Mouse (Mus musculus) hindbrain, embryonic 11.5 days (tissue): ENCODE results near the gene Ncmap. TPM values are rescaled to one million over a fixed set of nuclear protein-coding genes. Genes with fewer than 3 reads are reported as not detected.

Source experiments
- ATAC-seq: fragments of 200-750 bp; cut with Nextera tagmentation; 2 replicates; pipeline ENCODE4 v1.8.0; 2017; ENCODE audit warnings: mild to moderate bottlenecking, moderate TSS enrichment, moderate library complexity; ENCODE audit not compliant: low FRiP score
- DNase-seq: peaks from one replicate; pipeline ENCODE4 v3.0.0-alpha.2; 2015; ENCODE audit warnings: low spot score
- H3K27ac ChIP-seq: fragments of 300-500 bp; sonication (generic); 2 replicates; pipeline ENCODE4 v1.5.1; 2014; ENCODE audit warnings: mild to moderate bottlenecking, low read depth, low read length
- H3K27me3 ChIP-seq: fragments of 300-500 bp; sonication (generic); 2 replicates; pipeline ENCODE4 v1.6.1; 2014; ENCODE audit warnings: mild to moderate bottlenecking, low read length, moderate library complexity, mixed read lengths; ENCODE audit not compliant: control insufficient read depth, insufficient read depth
- H3K36me3 ChIP-seq: fragments of 300-500 bp; sonication (generic); 2 replicates; pipeline ENCODE4 v1.6.1; 2014; ENCODE audit warnings: mild to moderate bottlenecking, low read length, moderate library complexity, mixed read lengths; ENCODE audit not compliant: control insufficient read depth, insufficient read depth
- H3K4me1 ChIP-seq: fragments of 300-500 bp; sonication (generic); replicated peaks from 2 replicates; pipeline ENCODE4 v1.6.1; 2014; ENCODE audit warnings: low read length, mixed read lengths; ENCODE audit not compliant: control insufficient read depth, insufficient read depth
- H3K4me2 ChIP-seq: fragments of 300-500 bp; sonication (generic); replicated peaks from 2 replicates; pipeline ENCODE4 v1.6.1; 2014; ENCODE audit warnings: mild to moderate bottlenecking, low read depth, low read length
- H3K4me3 ChIP-seq: fragments of 300-500 bp; sonication (generic); 2 replicates; pipeline ENCODE4 v1.5.1; 2014; ENCODE audit warnings: low read depth, low read length
- H3K9ac ChIP-seq: fragments of 300-500 bp; sonication (generic); 2 replicates; pipeline ENCODE4 v1.6.1; 2014; ENCODE audit warnings: low read depth, low read length
- H3K9me3 ChIP-seq: fragments of 300-500 bp; sonication (generic); 2 replicates; pipeline ENCODE4 v1.6.1; 2016; ENCODE audit warnings: low read length; ENCODE audit not compliant: control insufficient read depth
- WGBS: fragments of 180-500 bp; shearing (Covaris S2); extraction: QIAGEN DNeasy Blood & Tissue Kit; methylation state at CpG from one replicate; pipeline ENCODE4 v1.1.7; 2014; 5-methylcytosine and 5-hydroxymethylcytosine counted together
- polyA plus RNA-seq: library from polyadenylated mRNA; unstranded; fragments of >200 nt; fragmentation: Nextera tagmentation; extraction: Ambion mirVana; gene quantifications from 2 replicates; pipeline ENCODE4 v1.2.1, GENCODE M21; 2014

Gene Ncmap
- polyA plus RNA-seq, 1 experiment from 2014 or later = not detected

GRCm38 (mm10) chr4:135413491-135413890 is 15.5 kb upstream of the Ncmap start:
- WGBS = 83% methylated on average over 8 of the region's 8 CpGs

GRCm38 (mm10) chr4:135411633-135412032 is 13.6 kb upstream of the Ncmap start:
- no peak overlapping the region for H3K4me2 ChIP-seq
- peak; percentile 72 for DNase-seq
- 49% methylated on average over 4 of the region's 4 CpGs for WGBS
- H3K27ac ChIP-seq = no peak overlapping the region
- no peaks in the 10 kb centered on the region for H3K9me3 ChIP-seq
- H3K4me1 ChIP-seq = no peaks in the 10 kb centered on the region
- no peak overlapping the region for H3K9ac ChIP-seq
- H3K36me3 ChIP-seq = no peaks in the 10 kb centered on the region
- no peaks in the 10 kb centered on the region for H3K27me3 ChIP-seq
- no peak for ATAC-seq
- H3K4me3 ChIP-seq = no peak overlapping the region

More at GRCm38 (mm10) chr4:135413491-135413890, 15.5 kb upstream of the Ncmap start:
- Histone ChIP-seq H3K4me3 (no peak overlapping the region), H3K36me3 (no peaks in the 10 kb centered on the region), H3K9ac (no peak overlapping the region), H3K27ac (no peak overlapping the region), H3K4me1 (no peaks in the 10 kb centered on the region), H3K4me2 (no peak overlapping the region), H3K9me3 (no peaks in the 10 kb centered on the region), H3K27me3 (no peaks in the 10 kb centered on the region)
- DNase-seq = no peak
- no peak for ATAC-seq

GRCm38 (mm10) chr4:135406180-135406579 is 8.2 kb upstream of the Ncmap start:
- H3K9me3 ChIP-seq = no peaks in the 10 kb centered on the region
- 57% methylated on average over 5 of the region's 5 CpGs for WGBS

GRCm38 (mm10) chr4:135404916-135405315 is 6.9 kb upstream of the Ncmap start:
- H3K27ac ChIP-seq = no peak overlapping the region
- no peak overlapping the region for H3K4me3 ChIP-seq
- DNase-seq = no peak
- no peaks in the 10 kb centered on the region for H3K4me1 ChIP-seq
- ATAC-seq = no peak
- WGBS = 78% methylated on average over 2 of the region's 2 CpGs
- H3K4me2 ChIP-seq = no peak overlapping the region
- no peaks in the 10 kb centered on the region for H3K27me3 ChIP-seq
- H3K9me3 ChIP-seq = no peaks in the 10 kb centered on the region
- no peaks in the 10 kb centered on the region for H3K36me3 ChIP-seq
- no peak overlapping the region for H3K9ac ChIP-seq

More at GRCm38 (mm10) chr4:135406180-135406579, 8.2 kb upstream of the Ncmap start:
- Histone ChIP-seq H3K27me3 (no peaks in the 10 kb centered on the region), H3K27ac (no peak overlapping the region), H3K4me1 (no peaks in the 10 kb centered on the region), H3K9ac (no peak overlapping the region), H3K36me3 (no peaks in the 10 kb centered on the region), H3K4me3 (no peak overlapping the region), H3K4me2 (no peak overlapping the region)
- DNase-seq = no peak
- no peak for ATAC-seq

DNA sequence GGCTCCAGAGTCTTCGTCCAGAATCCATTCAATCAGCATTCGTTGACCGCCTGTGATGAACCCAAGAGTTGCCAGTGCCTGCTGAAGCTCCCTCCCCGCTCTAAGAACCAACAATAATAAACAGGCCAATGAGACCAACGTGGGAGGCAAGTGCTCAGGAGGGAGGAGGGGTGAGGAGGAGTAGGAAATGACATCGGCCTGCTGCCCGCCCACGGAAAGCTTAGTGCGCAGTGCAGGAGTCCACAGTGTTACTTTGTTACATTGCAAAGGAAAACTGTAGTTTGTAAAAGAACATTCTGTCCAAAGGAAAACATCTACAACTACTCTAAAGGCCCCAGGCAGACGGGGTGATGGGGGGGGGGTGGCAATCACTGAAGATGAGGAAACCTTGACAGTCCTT is 6.0 kb upstream of the Ncmap start:
- no peak overlapping the region for H3K9ac ChIP-seq
- H3K36me3 ChIP-seq = no peaks in the 10 kb centered on the region
- ATAC-seq (no peak), DNase-seq (no peak)
- H3K4me3 ChIP-seq = no peak overlapping the region
- 75% methylated on average over 10 of the region's 10 CpGs for WGBS
- no peaks in the 10 kb centered on the region for H3K4me1 ChIP-seq
- no peaks in the 10 kb centered on the region for H3K9me3 ChIP-seq
- no peak overlapping the region for H3K27ac ChIP-seq
- H3K4me2 ChIP-seq = no peak overlapping the region
- H3K27me3 ChIP-seq = 0 out of 2 replicates have a peak, but pooled peaks cover 2% of the 10 kb centered on the region

- no peak for ATAC-seq
- 46% methylated on average over 7 of the region's 7 CpGs for WGBS
Measured at GRCm38 (mm10) chr4:135401881-135402280, 3.9 kb upstream of the Ncmap start.

DNA sequence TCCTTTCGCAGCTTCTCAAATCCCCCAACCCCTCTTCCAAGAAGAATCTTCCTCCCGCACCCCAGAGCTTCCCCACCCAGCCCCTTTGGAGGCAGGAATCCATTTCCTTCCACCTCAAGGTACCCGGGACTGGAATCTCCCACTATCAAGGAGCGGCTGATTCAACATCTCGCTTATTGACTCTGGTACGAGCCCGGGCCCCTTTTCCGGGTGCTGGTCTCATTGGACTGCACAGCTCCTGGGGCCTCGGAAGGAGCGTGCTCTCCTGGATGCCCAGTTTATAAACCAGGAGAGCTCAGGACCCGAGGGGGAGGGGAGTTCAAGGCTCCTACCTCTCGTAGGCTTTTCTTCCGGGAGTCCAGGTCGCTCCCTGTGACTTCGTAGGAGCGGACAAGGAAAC is 476 bp downstream of the Ncmap start:
- Histone ChIP-seq H3K36me3 (no peaks in the 10 kb centered on the region), H3K4me1 (peaks cover 2% of the 10 kb centered on the region; the same call in 1 of the 2 replicates), H3K27ac (no peak overlapping the region), H3K9me3 (no peaks in the 10 kb centered on the region), H3K4me3 (peak overlapping the region; percentile 31), H3K4me2 (peak overlapping the region; percentile 52), H3K9ac (no peak overlapping the region; the same call in 1 of the 2 replicates), H3K27me3 (peaks cover 22% of the 10 kb centered on the region)
- no peak for DNase-seq
- no peak for ATAC-seq
- 5% methylated on average over 16 of the region's 16 CpGs for WGBS

More at GRCm38 (mm10) chr4:135401881-135402280, 3.9 kb upstream of the Ncmap start:
- Histone ChIP-seq H3K4me2 (no peak overlapping the region), H3K9me3 (no peaks in the 10 kb centered on the region), H3K4me1 (peaks cover 2% of the 10 kb centered on the region; the same call in 1 of the 2 replicates), H3K27me3 (peaks cover 17% of the 10 kb centered on the region), H3K27ac (no peak overlapping the region), H3K4me3 (no peak overlapping the region), H3K9ac (no peak overlapping the region), H3K36me3 (no peaks in the 10 kb centered on the region)
- DNase-seq = no peak

GRCm38 (mm10) chr4:135396303-135396702 is 1.7 kb downstream of the Ncmap start:
- no peak for ATAC-seq
- H3K36me3 ChIP-seq = no peaks in the 10 kb centered on the region
- peaks cover 2% of the 10 kb centered on the region; the same call in 1 of the 2 replicates for H3K4me1 ChIP-seq
- peaks cover 22% of the 10 kb centered on the region for H3K27me3 ChIP-seq
- H3K27ac ChIP-seq = no peak overlapping the region
- H3K4me2 ChIP-seq = no peak overlapping the region
- 84% methylated on average over 5 of the region's 5 CpGs for WGBS
- H3K9ac ChIP-seq = no peak overlapping the region
- H3K9me3 ChIP-seq = no peaks in the 10 kb centered on the region
- DNase-seq = no peak
- H3K4me3 ChIP-seq = no peak overlapping the region

- no peak for DNase-seq
- WGBS = 92% methylated on average over 4 of the region's 4 CpGs
- H3K4me2 ChIP-seq = no peak overlapping the region
Measured at GRCm38 (mm10) chr4:135395375-135395774, 2.7 kb downstream of the Ncmap start.

More at GRCm38 (mm10) chr4:135395375-135395774, 2.7 kb downstream of the Ncmap start:
- no peak overlapping the region for H3K9ac ChIP-seq
- no peaks in the 10 kb centered on the region for H3K9me3 ChIP-seq
- H3K27me3 ChIP-seq = peaks cover 22% of the 10 kb centered on the region
- no peak overlapping the region for H3K4me3 ChIP-seq
- peaks cover 2% of the 10 kb centered on the region; the same call in 1 of the 2 replicates for H3K4me1 ChIP-seq
- no peaks in the 10 kb centered on the region for H3K36me3 ChIP-seq
- no peak for ATAC-seq
- no peak overlapping the region for H3K27ac ChIP-seq
